Mouse (Mus musculus): ENCODE measurements around the gene Fam227a. TPM values are rescaled to one million over a fixed set of nuclear protein-coding genes. Genes with fewer than 3 reads are reported as not detected.
A peak's percentile ranks its signal among the peaks of the same experiment; 100 is the strongest.

Gene Fam227a
- polyA plus RNA-seq, 1 experiment from 2014 or later, result 5.6 TPM

DNA sequence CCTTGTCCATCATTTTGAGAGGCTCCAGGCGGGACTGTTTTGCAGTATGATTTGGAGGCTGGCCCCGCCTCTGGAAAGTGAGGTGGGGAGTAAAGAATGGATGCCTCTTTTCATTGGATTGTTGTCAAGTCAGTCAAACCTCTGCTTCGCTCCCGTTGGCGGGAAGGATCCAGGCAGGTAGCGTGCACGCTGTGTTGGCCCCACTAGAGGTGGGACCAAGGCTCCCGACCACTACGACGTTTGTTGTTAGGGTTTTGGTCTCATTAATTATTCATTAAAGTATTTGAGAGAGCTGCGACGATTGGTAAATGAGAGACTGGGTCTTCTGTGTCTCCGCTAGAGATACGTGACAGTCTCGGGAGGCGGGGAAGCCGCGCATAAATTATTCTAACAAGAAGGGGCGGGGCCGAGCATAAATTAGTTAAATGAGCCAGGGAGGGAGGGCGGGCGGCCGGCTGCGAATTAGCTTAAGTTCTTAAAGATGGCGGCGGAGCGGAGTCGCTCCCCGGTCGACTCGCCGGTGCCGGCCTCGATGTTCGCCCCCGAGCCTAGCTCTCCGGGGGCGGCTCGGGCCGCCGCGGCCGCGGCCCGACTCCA lies 31.8 kb upstream of the Fam227a start, which contains the start of gene Gtpbp1:
Gene Gtpbp1, plus strand, starts transcription at position 420 of the 597 bp plus-strand sequence.
- peaks cover 51% of the 10 kb centered on the region for H3K4me1 ChIP-seq (replicated peaks)
- peak within 1 kb of the TSS; percentile 70 for H3K4me3 ChIP-seq
- no peaks in the 10 kb centered on the region for H3K27me3 ChIP-seq
- H3K36me3 ChIP-seq, result peaks cover 9% of the 10 kb centered on the region; the same call in 1 of the 2 replicates
- WGBS, result 0% methylated on average over 45 of the region's 45 CpGs
- H3K9me3 ChIP-seq, result no peaks in the 10 kb centered on the region
- peak within 1 kb of the TSS; percentile 91 for H3K27ac ChIP-seq
- H3K9ac ChIP-seq, result peak within 1 kb of the TSS; percentile 87
- ATAC-seq (ENCODE audit: low FRiP score), result peak; percentile 98
- peak within 1 kb of the TSS; percentile 96 for H3K4me2 ChIP-seq

GRCm38 (mm10) chr15:79689662-79690425 lies 31.1 kb upstream of the Fam227a start:
- H3K9me3 ChIP-seq, result no peaks in the 10 kb centered on the region
- no peaks in the 10 kb centered on the region for H3K27me3 ChIP-seq
- peaks cover 58% of the 10 kb centered on the region for H3K4me1 ChIP-seq (replicated peaks)
- H3K9ac ChIP-seq, result peak overlapping the region; percentile 3; the same call in 1 of the 2 replicates
- no peak for ATAC-seq (ENCODE audit: low FRiP score)
- H3K27ac ChIP-seq, result peak overlapping the region; percentile 91
- H3K36me3 ChIP-seq, result peaks cover 7% of the 10 kb centered on the region; the same call in 1 of the 2 replicates
- 18% methylated on average over 24 of the region's 24 CpGs for WGBS
- peak overlapping the region; percentile 59 for H3K4me2 ChIP-seq
- peak overlapping the region; percentile 70 for H3K4me3 ChIP-seq

DNA sequence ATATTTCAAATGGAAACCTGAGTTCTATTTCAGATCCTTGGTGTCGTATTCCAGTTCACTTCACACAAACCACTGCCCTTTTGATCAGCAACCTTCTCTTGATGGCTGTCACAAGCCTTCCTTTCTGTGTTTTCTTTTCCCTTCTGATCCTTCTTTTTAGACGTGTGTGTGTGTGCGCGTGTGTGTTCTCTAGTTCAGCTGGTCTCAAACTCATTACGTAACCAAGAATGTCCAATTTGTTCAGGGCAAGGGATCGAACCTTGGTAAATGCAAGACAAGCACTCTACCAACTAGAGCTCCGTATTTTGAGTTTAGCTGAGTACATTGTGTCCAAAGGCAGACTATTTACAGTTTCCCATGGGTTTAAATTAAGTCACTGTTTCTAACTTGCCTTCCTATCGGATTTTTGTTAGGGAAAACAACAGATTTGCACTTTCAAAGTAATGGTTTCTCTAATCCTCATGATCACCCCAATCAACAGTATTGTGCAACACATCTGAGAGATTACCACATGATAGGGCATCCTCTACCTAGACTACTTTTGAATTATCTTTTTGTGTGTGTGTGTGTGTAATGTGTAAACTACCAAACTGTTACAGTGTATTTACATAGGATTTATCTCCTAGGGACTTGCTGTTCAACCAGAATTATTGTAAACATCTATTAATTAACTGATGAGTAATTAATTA lies 29.7 kb upstream of the Fam227a start:
- Histone ChIP-seq H3K27me3 (no peaks in the 10 kb centered on the region), H3K4me1 (replicated peaks) (peaks cover 66% of the 10 kb centered on the region)
- 6% methylated on average over 8 of the region's 8 CpGs for WGBS

DNA sequence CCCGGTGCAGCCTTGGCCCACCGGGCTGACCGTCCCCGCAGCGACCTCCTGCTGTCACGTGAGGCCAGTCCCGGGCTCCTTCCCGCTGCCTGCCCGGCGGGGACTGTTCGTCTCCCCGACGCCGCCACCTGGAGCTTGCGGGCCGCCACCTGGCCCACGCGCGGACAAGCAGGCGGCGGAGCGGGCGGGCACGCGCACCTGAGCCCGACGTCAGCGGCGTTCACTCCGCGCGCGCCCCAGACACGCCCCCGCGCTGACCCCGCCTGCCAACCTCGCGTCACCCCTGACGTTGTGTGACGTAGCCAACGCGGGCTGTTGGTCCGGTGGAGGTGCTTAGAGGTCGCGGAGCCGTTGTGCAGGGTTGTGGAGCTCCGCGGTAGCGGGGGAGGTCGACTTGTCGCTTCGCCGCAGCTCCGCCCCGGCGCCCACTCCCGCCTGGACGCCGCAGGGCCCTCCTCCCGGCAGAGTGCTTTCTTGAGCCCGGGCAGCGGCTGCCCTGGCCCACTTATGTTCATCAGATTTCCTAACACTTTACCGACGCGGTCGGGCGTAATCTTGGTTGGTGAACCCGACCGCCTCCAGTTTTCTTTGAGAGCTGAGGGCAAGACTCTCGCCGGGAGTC lies 29.0 kb upstream of the Fam227a start, which contains the start of gene Josd1:
Gene Josd1, minus strand, starts transcription at position 274 of the 622 bp plus-strand sequence.
- Histone ChIP-seq H3K4me1 (replicated peaks) (peaks cover 66% of the 10 kb centered on the region), H3K4me2 (peak within 1 kb of the TSS; percentile 82), H3K27me3 (no peaks in the 10 kb centered on the region), H3K4me3 (peak within 1 kb of the TSS; percentile 92), H3K27ac (peak within 1 kb of the TSS; percentile 96), H3K9ac (peak within 1 kb of the TSS; percentile 96), H3K9me3 (no peaks in the 10 kb centered on the region), H3K36me3 (no peaks in the 10 kb centered on the region)
- peak; percentile 30; the same call in 1 of the 2 replicates for ATAC-seq (ENCODE audit: low FRiP score)
- WGBS, result under 1% methylated on average over 62 of the region's 72 CpGs

More for the DNA sequence above, 29.7 kb upstream of the Fam227a start:
- Histone ChIP-seq H3K4me2 (peak overlapping the region; percentile 82), H3K9ac (peak overlapping the region; percentile 96), H3K36me3 (no peaks in the 10 kb centered on the region), H3K27ac (peak overlapping the region; percentile 96), H3K4me3 (peak overlapping the region; percentile 92), H3K9me3 (no peaks in the 10 kb centered on the region)
- ATAC-seq (ENCODE audit: low FRiP score), result no peak

GRCm38 (mm10) chr15:79687175-79687574 lies 28.4 kb upstream of the Fam227a start:
- Histone ChIP-seq H3K4me3 (peak overlapping the region; percentile 92), H3K4me1 (replicated peaks) (peaks cover 66% of the 10 kb centered on the region), H3K4me2 (peak overlapping the region; percentile 82), H3K36me3 (no peaks in the 10 kb centered on the region), H3K27me3 (no peaks in the 10 kb centered on the region), H3K9me3 (no peaks in the 10 kb centered on the region), H3K27ac (peak overlapping the region; percentile 96), H3K9ac (peak overlapping the region; percentile 96)
- WGBS, result 0% methylated on average over 27 of the region's 33 CpGs
- no peak for ATAC-seq (ENCODE audit: low FRiP score)

DNA sequence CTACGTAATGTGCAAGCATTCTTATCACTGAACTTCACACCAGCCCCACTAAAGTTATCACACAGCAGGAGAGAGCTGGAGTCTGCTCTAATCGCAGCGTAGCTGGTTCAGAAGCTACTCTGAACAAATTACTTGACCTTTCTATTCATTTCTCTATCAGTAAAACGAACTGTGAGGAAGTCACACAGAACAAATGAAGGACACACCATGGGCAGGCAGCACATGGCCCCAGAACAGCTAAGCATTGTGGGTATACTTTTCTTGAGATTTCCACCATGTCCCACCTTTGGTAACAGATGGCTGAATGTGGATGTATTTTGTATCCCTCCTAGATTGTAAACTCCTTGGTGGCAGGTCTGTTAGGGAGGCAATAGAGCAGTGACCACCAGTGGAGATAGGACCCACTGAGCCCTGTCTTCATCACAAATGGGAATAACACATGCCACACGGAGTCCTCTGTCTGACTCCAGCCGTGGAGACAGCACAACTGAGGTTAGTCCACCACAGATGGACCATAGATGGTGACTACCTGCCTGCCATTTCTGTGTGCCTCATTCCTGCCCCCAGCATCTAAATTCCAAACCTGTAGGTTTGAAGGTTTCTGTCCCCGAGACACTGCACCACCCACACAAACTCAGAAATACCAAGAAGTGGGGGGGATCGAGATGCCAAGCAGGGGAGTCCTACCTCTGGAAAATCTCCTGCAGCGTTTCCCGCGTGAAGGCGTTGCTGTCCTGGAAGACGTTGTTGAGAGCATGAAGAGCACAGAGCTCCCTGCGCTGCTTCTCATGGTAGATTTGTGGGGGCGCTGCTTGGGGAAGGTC lies 27.5 kb upstream of the Fam227a start:
- WGBS, result 15% methylated on average over 15 of the region's 15 CpGs
- peaks cover 64% of the 10 kb centered on the region for H3K4me1 ChIP-seq (replicated peaks)
- peak overlapping the region; percentile 92 for H3K4me3 ChIP-seq
- H3K27me3 ChIP-seq, result no peaks in the 10 kb centered on the region
- H3K9me3 ChIP-seq, result no peaks in the 10 kb centered on the region
- ATAC-seq (ENCODE audit: low FRiP score), result no peak
- no peaks in the 10 kb centered on the region for H3K36me3 ChIP-seq
- peak overlapping the region; percentile 82 for H3K4me2 ChIP-seq
- H3K9ac ChIP-seq, result peak overlapping the region; percentile 96
- no peak overlapping the region for H3K27ac ChIP-seq

DNA sequence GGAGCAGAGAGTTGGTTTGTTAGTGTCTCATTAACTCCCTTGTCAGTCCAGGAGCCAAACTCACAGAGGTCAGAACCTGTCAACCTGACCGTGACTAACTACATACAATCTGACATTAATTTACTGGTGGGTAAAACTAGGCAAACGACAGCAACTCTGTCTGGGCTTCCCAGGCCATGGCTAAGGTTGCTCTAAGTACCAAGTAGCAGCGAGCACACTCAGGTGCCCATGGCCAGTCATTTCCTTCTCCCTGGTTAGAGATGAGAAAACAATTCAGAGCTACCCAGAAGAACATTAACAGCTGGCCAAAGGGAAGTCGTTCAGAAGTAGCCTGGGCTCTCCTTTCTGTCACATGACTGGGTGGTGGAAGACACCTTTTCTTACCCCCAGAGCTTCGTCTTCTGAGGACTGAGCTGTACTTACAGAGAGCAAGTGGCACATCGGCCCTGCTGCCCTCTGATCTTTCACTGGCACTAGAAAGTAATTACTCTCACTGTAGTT lies 26.4 kb upstream of the Fam227a start:
- Histone ChIP-seq H3K9me3 (no peaks in the 10 kb centered on the region), H3K4me1 (replicated peaks) (peaks cover 70% of the 10 kb centered on the region)
- 50% methylated on average over 6 of the region's 6 CpGs for WGBS

GRCm38 (mm10) chr15:79684616-79685015 lies 25.9 kb upstream of the Fam227a start:
- H3K4me3 ChIP-seq, result peak overlapping the region; percentile 92
- peak overlapping the region; percentile 96 for H3K9ac ChIP-seq
- ATAC-seq (ENCODE audit: low FRiP score), result no peak
- no peaks in the 10 kb centered on the region for H3K27me3 ChIP-seq
- peaks cover 65% of the 10 kb centered on the region for H3K4me1 ChIP-seq (replicated peaks)
- WGBS, result 83% methylated on average over 6 of the region's 6 CpGs
- no peaks in the 10 kb centered on the region for H3K9me3 ChIP-seq
- no peak overlapping the region for H3K27ac ChIP-seq
- H3K36me3 ChIP-seq, result no peaks in the 10 kb centered on the region
- peak overlapping the region; percentile 82 for H3K4me2 ChIP-seq

More for the DNA sequence above, 26.4 kb upstream of the Fam227a start:
- Histone ChIP-seq H3K36me3 (no peaks in the 10 kb centered on the region), H3K9ac (peak overlapping the region; percentile 96), H3K4me3 (peak overlapping the region; percentile 92), H3K27ac (no peak overlapping the region), H3K27me3 (no peaks in the 10 kb centered on the region), H3K4me2 (peak overlapping the region; percentile 82)
- no peak for ATAC-seq (ENCODE audit: low FRiP score)

- Histone ChIP-seq H3K27me3 (no peaks in the 10 kb centered on the region), H3K9me3 (no peaks in the 10 kb centered on the region), H3K4me1 (replicated peaks) (peaks cover 64% of the 10 kb centered on the region), H3K4me3 (peak overlapping the region; percentile 92), H3K4me2 (peak overlapping the region; percentile 82), H3K9ac (peak overlapping the region; percentile 96), H3K36me3 (no peaks in the 10 kb centered on the region), H3K27ac (no peak overlapping the region)
- WGBS, result 79% methylated on average over 19 of the region's 19 CpGs
- no peak for ATAC-seq (ENCODE audit: low FRiP score)
These were observed 25.1 kb upstream of the Fam227a start for GRCm38 (mm10) chr15:79683707-79684465.

DNA sequence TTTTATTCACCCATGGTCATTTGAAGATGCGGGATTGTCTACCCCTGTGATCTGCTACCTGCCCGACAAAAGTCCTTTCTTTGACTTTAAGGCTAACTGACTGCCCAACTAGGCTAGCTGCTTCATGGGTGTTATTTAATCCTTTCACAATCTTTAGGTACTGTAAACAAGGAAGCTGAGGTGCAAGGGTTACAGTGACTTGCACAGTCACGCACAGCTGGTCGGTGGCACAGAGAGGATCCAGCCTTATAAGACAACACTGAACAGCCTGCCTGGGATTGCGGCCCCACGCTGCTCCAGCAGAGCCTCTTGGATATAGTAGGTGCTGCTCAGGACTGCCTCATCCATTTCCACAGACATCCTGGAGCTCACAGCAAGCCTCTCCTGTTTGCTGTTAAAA lies 24.4 kb upstream of the Fam227a start:
- Histone ChIP-seq H3K4me1 (replicated peaks) (peaks cover 59% of the 10 kb centered on the region), H3K9ac (0 out of 2 replicates have a peak overlapping the region, but pooled peaks have one; percentile 96), H3K27ac (no peak overlapping the region), H3K4me3 (no peak overlapping the region), H3K9me3 (no peaks in the 10 kb centered on the region), H3K36me3 (no peaks in the 10 kb centered on the region), H3K4me2 (peak overlapping the region; percentile 82), H3K27me3 (no peaks in the 10 kb centered on the region)
- no peak for ATAC-seq (ENCODE audit: low FRiP score)
- WGBS, result 88% methylated on average over 6 of the region's 6 CpGs
